Mouse (Mus musculus): ENCODE results near the gene Il17c. TPM values are rescaled to one million over a fixed set of nuclear protein-coding genes. Genes with fewer than 3 reads are reported as not detected.

The Il17c gene
- polyA plus RNA-seq (2012; rRNA removed), result not detected in 2 replicates
- not detected in 2 replicates for polyA plus RNA-seq (2014; fragmentation: Nextera tagmentation; extraction: Ambion mirVana)

DNA sequence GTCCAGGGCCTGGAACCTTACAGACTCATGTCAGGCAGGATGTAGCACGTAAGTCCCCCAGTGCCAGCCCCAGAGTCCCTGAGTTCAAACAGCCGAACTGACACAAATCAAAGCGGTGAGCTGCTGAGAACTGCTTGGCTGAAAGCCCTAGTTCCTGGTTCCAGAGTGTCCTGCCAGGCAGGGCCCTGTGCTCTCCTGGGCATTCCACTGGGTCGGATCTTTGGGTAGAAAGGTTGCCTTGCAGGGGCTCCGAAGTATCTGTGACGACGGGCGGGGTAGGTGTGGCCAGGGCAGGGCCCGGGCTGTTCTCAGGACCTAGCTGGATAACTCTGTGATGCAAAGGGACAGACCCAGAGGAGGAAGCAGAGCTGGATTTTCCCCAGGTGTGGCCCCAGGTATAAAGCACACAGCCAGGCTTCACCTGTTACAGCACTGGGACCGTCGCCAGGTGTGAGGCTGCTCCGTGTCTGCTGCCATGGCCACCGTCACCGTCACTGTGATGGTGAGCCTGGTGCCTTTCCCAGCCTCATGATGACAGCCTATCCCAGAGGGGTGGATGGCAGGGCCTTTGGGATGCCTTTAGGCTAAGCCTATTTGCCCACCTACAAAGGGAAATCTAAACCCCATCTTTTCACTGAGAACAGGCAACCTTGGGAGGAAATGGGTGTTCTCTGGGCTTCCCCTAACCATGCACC is at the start of gene Il17c:
Gene Il17c, plus strand, starts transcription at position 645 of the 695 bp plus-strand sequence.
- Histone ChIP-seq H3K9me3 (ENCODE audit: control insufficient read depth, low read length) (no peaks in the 10 kb centered on the region), H3K4me2 (ENCODE audit: low read depth) (no peak within 1 kb of the TSS), H3K4me1 (replicated peaks; ENCODE audit: control insufficient read depth in 2 of 2, insufficient read depth in 2 of 2, low read length in 1 of 2) (no peaks in the 10 kb centered on the region), H3K27me3 (ENCODE audit: control insufficient read depth, insufficient read depth, low read length) (no peaks in the 10 kb centered on the region), H3K36me3 (replicated peaks; ENCODE audit: control insufficient read depth, insufficient read depth, low read depth) (peaks cover 4% of the 10 kb centered on the region), H3K4me3 (ENCODE audit: insufficient read depth in 1 of 2, low read depth in 2 of 2, low read length in 2 of 2) (no peak within 1 kb of the TSS), H3K9ac (replicated peaks) (no peak within 1 kb of the TSS), H3K27ac (no peak within 1 kb of the TSS)
- 62% methylated on average over 14 of the region's 14 CpGs for WGBS (ENCODE audit: insufficient replicate concordance)
- DNase-seq (ENCODE audit: low read depth in 3 of 3, low spot score in 3 of 3) (no peak), ATAC-seq (ENCODE audit: insufficient read depth) (no peak)
- no peak for TF ChIP-seq EP300 (IDR thresholded peaks at IDR 0.05; ENCODE audit: low read depth)
- TF ChIP-seq CTCF (IDR thresholded peaks at IDR 0.05; ENCODE audit: low read depth), result no peak

DNA sequence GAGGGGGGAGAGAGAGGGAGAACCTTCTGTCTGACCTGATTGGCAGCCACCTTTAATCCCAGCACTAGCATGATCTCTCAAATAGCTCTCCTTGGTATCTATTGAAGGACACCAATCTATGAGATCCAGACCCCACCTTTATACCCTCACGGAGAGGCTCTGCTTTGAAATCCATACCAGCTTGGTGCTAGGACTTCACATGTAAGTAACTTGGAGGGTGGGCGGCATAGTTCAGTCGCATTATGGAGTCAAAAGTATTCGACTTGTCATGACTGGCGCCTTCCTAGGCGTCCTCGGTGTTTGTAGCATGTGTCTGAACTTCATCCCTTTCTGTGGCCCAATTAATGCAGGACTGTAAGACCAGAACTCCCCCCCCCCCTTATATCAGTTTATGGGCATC is 46.5 kb upstream of the Il17c start:
- peaks cover 5% of the 10 kb centered on the region for H3K36me3 ChIP-seq (replicated peaks; ENCODE audit: control insufficient read depth, insufficient read depth, low read depth)
- no peak overlapping the region for H3K9ac ChIP-seq (replicated peaks)
- DNase-seq (ENCODE audit: low read depth in 3 of 3, low spot score in 3 of 3), result no peak
- H3K27me3 ChIP-seq (ENCODE audit: control insufficient read depth, insufficient read depth, low read length), result no peaks in the 10 kb centered on the region
- no peak for ATAC-seq (ENCODE audit: insufficient read depth)
- no peaks in the 10 kb centered on the region for H3K9me3 ChIP-seq (ENCODE audit: control insufficient read depth, low read length)
- H3K4me3 ChIP-seq (ENCODE audit: insufficient read depth in 1 of 2, low read depth in 2 of 2, low read length in 2 of 2), result peak overlapping the region in 1 of 2 experiments; percentile 79; a peak in 1 of 4 replicates
- H3K4me2 ChIP-seq (ENCODE audit: low read depth), result peak overlapping the region; percentile 65
- WGBS (ENCODE audit: insufficient replicate concordance), result 79% methylated on average over 7 of the region's 7 CpGs
- no peak for TF ChIP-seq CTCF (IDR thresholded peaks at IDR 0.05; ENCODE audit: low read depth)
- no peak for TF ChIP-seq EP300 (IDR thresholded peaks at IDR 0.05; ENCODE audit: low read depth)
- peaks cover 3 to 16% of the 10 kb centered on the region in 2 experiments; a peak in 3 of 4 replicates for H3K4me1 ChIP-seq (replicated peaks; ENCODE audit: control insufficient read depth in 2 of 2, insufficient read depth in 2 of 2, low read length in 1 of 2)
- no peak overlapping the region for H3K27ac ChIP-seq

DNA sequence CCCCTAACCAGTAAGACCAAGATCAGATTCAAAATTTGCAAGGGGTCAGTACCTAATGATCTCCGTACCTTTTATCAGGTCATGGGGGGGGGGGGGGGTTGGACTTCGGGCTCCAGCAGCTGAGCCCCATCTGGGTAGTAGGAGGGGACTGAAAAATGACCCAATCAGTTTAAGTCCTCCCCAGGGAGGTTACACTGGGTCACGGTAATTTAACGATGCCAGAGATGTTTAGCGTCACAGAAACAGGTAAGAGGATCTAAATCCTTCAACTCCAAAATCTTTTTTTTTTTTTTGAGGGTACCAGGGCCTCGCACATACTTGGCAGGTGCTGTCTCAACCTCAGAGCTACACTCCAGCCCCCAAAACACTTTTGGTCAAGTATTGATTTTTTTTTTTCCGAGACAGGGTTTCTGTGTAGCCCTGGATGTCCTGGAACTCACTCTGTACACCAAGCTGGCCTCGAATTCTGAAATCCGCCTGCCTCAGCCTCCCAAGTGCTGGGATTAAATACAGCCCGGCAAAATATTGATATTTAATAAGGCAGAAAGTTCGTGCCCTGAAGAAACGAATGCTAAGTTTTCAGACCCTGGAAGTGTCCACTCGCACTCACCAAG is 46.0 kb upstream of the Il17c start:
- peaks cover 10% of the 10 kb centered on the region for H3K36me3 ChIP-seq (replicated peaks; ENCODE audit: control insufficient read depth, insufficient read depth, low read depth)

DNA sequence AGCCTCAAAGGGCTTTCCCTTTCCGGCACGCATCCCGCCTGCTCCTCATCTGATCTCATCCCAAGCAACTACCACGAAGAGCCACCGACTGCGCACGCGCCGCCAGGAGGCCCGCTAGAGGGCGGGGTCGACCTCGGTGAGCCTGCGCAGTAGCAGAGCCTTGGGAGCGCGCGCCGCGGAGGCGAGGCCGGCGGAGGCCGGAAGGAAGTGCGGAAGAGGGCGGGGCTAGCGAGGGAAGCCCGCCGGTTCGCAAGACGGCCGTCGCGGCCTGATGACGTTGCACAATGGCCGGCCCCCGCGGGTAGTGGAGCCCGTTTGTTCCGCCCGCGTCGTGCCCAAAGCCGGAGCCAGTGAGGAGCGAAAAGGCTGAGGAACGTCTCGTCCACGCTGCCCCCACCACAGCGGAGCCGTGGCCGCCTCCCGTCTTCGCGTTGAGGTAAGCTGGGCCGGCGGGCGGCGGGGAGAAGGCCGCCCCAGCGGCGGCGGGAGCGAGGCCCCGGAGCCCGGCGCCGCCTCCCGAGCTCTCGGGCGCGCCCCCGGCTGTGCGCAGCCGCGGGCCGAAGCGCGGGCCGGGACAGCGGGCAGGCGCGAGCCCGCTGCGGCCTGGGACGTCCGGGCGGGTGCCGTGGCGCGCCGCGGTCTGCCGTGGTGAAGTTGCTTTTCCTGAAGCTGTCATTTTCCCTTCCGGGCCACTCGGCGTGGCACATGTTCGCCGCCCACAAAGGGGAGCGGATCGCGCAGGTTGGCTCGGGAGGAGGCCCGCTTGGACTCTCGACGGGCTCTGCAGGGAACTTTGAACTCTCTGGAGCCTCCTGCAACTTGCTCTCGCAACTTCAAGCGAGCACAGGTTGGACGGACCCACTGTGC is 45.2 kb upstream of the Il17c start, which contains the start of gene Zc3h18:
Gene Zc3h18, plus strand, starts transcription at position 245 of the 867 bp plus-strand sequence.
- TF ChIP-seq CTCF (IDR thresholded peaks at IDR 0.05; ENCODE audit: low read depth) (peak; percentile 68), EP300 (IDR thresholded peaks at IDR 0.05; ENCODE audit: low read depth) (no peak)
- peak within 1 kb of the TSS; percentile 53 for H3K27ac ChIP-seq
- peak within 1 kb of the TSS; percentile 79 to 87 for H3K4me3 ChIP-seq (ENCODE audit: insufficient read depth in 1 of 2, low read depth in 2 of 2, low read length in 2 of 2)
- no peaks in the 10 kb centered on the region for H3K9me3 ChIP-seq (ENCODE audit: control insufficient read depth, low read length)
- DNase-seq (ENCODE audit: low read depth in 3 of 3, low spot score in 3 of 3) (peak; percentile 96 to 98 (median 97)), ATAC-seq (ENCODE audit: insufficient read depth) (peak; percentile 94)
- H3K27me3 ChIP-seq (ENCODE audit: control insufficient read depth, insufficient read depth, low read length), result no peaks in the 10 kb centered on the region
- peak within 1 kb of the TSS; percentile 83 for H3K9ac ChIP-seq (replicated peaks)
- H3K36me3 ChIP-seq (replicated peaks; ENCODE audit: control insufficient read depth, insufficient read depth, low read depth), result peaks cover 15% of the 10 kb centered on the region
- H3K4me2 ChIP-seq (ENCODE audit: low read depth), result peak within 1 kb of the TSS; percentile 78
- WGBS (ENCODE audit: insufficient replicate concordance), result under 1% methylated on average over 102 of the region's 107 CpGs
- peaks cover 3 to 16% of the 10 kb centered on the region in 2 experiments; a peak in 3 of 4 replicates for H3K4me1 ChIP-seq (replicated peaks; ENCODE audit: control insufficient read depth in 2 of 2, insufficient read depth in 2 of 2, low read length in 1 of 2)

More for the DNA sequence above, 46.0 kb upstream of the Il17c start:
- ATAC-seq (ENCODE audit: insufficient read depth) (peak; percentile 4), DNase-seq (ENCODE audit: low read depth in 3 of 3, low spot score in 3 of 3) (no peak)
- Histone ChIP-seq H3K27me3 (ENCODE audit: control insufficient read depth, insufficient read depth, low read length) (no peaks in the 10 kb centered on the region), H3K9ac (replicated peaks) (peak overlapping the region; percentile 51), H3K4me2 (ENCODE audit: low read depth) (peak overlapping the region; percentile 65), H3K9me3 (ENCODE audit: control insufficient read depth, low read length) (no peaks in the 10 kb centered on the region), H3K4me1 (replicated peaks; ENCODE audit: control insufficient read depth in 2 of 2, insufficient read depth in 2 of 2, low read length in 1 of 2) (peaks cover 3 to 16% of the 10 kb centered on the region in 2 experiments; a peak in 3 of 4 replicates), H3K27ac (peak overlapping the region; percentile 1; the same call in 1 of the 2 replicates), H3K4me3 (ENCODE audit: insufficient read depth in 1 of 2, low read depth in 2 of 2, low read length in 2 of 2) (peak overlapping the region; percentile 47 to 79)
- WGBS (ENCODE audit: insufficient replicate concordance), result 14% methylated on average over 13 of the region's 13 CpGs
- TF ChIP-seq CTCF (IDR thresholded peaks at IDR 0.05; ENCODE audit: low read depth) (no peak), EP300 (IDR thresholded peaks at IDR 0.05; ENCODE audit: low read depth) (no peak)

Data from liver, embryonic 14.5 days (tissue).